Mouse (Mus musculus): ENCODE measurements at regions not wholly inside any gene's neighbourhood (a gene's known extent, or its start where the extent isn't known, plus 50 kb on each side); places are given as distances from the start of the nearest gene placed in this dataset.

DNA sequence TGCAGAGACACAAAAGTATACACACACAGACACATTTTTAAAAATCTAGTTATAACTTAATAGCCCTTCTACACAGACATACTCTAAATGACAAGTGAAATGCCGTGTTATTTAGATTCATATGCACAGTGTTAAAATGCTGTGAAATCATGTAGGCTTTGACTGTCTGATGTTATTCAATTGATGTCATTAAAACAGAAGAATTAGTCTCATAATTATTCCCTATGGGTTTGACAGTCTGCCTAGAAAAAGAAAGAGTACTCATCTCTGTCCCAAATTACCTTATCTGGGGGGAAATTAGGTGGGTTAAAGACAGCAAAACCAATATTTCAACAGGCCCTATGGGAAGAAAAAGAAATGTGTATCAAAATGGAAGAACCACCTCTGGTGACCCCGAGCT lies 339.0 kb downstream of the Gm11361 start:
- Histone ChIP-seq H3K79me2 (replicated peaks; ENCODE audit: control insufficient read depth, extremely low read depth, insufficient read depth, poor library complexity, severe bottlenecking) (no peaks in the 10 kb centered on the region), H3K9ac (ENCODE audit: insufficient read depth, low read depth) (no peak overlapping the region), H3K36me3 (replicated peaks in 1 of 2; ENCODE audit: control insufficient read depth in 1 of 2, insufficient read depth in 1 of 2, low read length in 1 of 2) (no peaks in the 10 kb centered on the region), H3K4me1 (ENCODE audit: control insufficient read depth in 1 of 2, insufficient read depth in 2 of 2) (peaks cover 2 to 11% of the 10 kb centered on the region in 2 experiments; a peak in 3 of 4 replicates), H3K4me2 (ENCODE audit: insufficient read depth, low read depth, poor library complexity, severe bottlenecking) (no peak overlapping the region), H3K27ac (ENCODE audit: insufficient read depth, low read depth) (no peak overlapping the region), H3K27me3 (replicated peaks) (no peaks in the 10 kb centered on the region), H3K4me3 (replicated peaks in 1 of 3; ENCODE audit: low read depth in 2 of 3, low read length in 2 of 3, poor library complexity in 1 of 3) (no peak overlapping the region), H3K9me3 (replicated peaks; ENCODE audit: low read length) (peaks cover 4% of the 10 kb centered on the region)
- TF ChIP-seq USF1 (IDR thresholded peaks at IDR 0.05; ENCODE audit: low read depth, low read length) (no peak), JUN (IDR thresholded peaks at IDR 0.05; ENCODE audit: insufficient read depth, low read depth, low read length) (no peak), SMC3 (IDR thresholded peaks at IDR 0.05; ENCODE audit: low read depth, low read length) (no peak), HCFC1 (IDR thresholded peaks at IDR 0.05; ENCODE audit: low read depth, low read length) (no peak), CHD1 (IDR thresholded peaks at IDR 0.05; ENCODE audit: low read depth, low read length) (no peak), ELF1 (IDR thresholded peaks at IDR 0.05; ENCODE audit: low read depth, low read length) (no peak), POLR2A (IDR thresholded peaks at IDR 0.05; ENCODE audit: low read depth, low read length) (no peak), GABPA (IDR thresholded peaks at IDR 0.05; ENCODE audit: insufficient replicate concordance, low read depth, low read length) (no peak), POLR2AphosphoS2 (IDR thresholded peaks at IDR 0.05; ENCODE audit: low read depth, low read length) (no peak)
- DNase-seq (ENCODE audit: extremely low read depth): no peak
- dilution Hi-C loops (cut with MboI; ENCODE audit: extremely low pct_ligation_motif_present, extremely low pct_unique_long_range_greater_than_20kb, low sequenced_read_pairs): no loop called here
- in situ Hi-C loops (cut with MboI; ENCODE audit: low pct_ligation_motif_present, low pct_unique_long_range_greater_than_20kb, low sequenced_read_pairs): no loop called here

- H3K4me3 ChIP-seq (replicated peaks in 1 of 3; ENCODE audit: low read depth in 2 of 3, low read length in 2 of 3, poor library complexity in 1 of 3): no peak overlapping the region
- no peaks in the 10 kb centered on the region for H3K79me2 ChIP-seq (replicated peaks; ENCODE audit: control insufficient read depth, extremely low read depth, insufficient read depth, poor library complexity, severe bottlenecking)
- in situ Hi-C loops (cut with MboI; ENCODE audit: low pct_ligation_motif_present, low pct_unique_long_range_greater_than_20kb, low sequenced_read_pairs) (no loop called here), dilution Hi-C loops (cut with MboI; ENCODE audit: extremely low pct_ligation_motif_present, extremely low pct_unique_long_range_greater_than_20kb, low sequenced_read_pairs) (no loop called here)
- H3K36me3 ChIP-seq (replicated peaks in 1 of 2; ENCODE audit: control insufficient read depth in 1 of 2, insufficient read depth in 1 of 2, low read length in 1 of 2): no peaks in the 10 kb centered on the region
- H3K4me2 ChIP-seq (ENCODE audit: insufficient read depth, low read depth, poor library complexity, severe bottlenecking): no peak overlapping the region
- H3K9ac ChIP-seq (ENCODE audit: insufficient read depth, low read depth): no peak overlapping the region
- no peaks in the 10 kb centered on the region for H3K4me1 ChIP-seq (ENCODE audit: control insufficient read depth in 1 of 2, insufficient read depth in 2 of 2)
- DNase-seq (ENCODE audit: extremely low read depth): no peak
- no peaks in the 10 kb centered on the region for H3K27me3 ChIP-seq (replicated peaks)
- TF ChIP-seq MAX (IDR thresholded peaks at IDR 0.05; ENCODE audit: low read length) (no peak), IRF4 (IDR thresholded peaks at IDR 0.05; ENCODE audit: low read depth, low read length) (no peak), RCOR1 (conservative IDR thresholded peaks at IDR 0.05; ENCODE audit: low read depth, low read length) (no peak), BHLHE40 (IDR thresholded peaks at IDR 0.05; ENCODE audit: low read depth, low read length) (no peak), MAZ (IDR thresholded peaks at IDR 0.05; ENCODE audit: low read depth, low read length) (no peak), HCFC1 (IDR thresholded peaks at IDR 0.05; ENCODE audit: low read depth, low read length) (no peak), USF1 (IDR thresholded peaks at IDR 0.05; ENCODE audit: low read depth, low read length) (no peak), POLR2A (IDR thresholded peaks at IDR 0.05; ENCODE audit: low read depth, low read length) (no peak), MAFK (IDR thresholded peaks at IDR 0.05; ENCODE audit: insufficient replicate concordance, low read length) (no peak)
- H3K27ac ChIP-seq (ENCODE audit: insufficient read depth, low read depth): no peak overlapping the region
- peaks cover 4% of the 10 kb centered on the region for H3K9me3 ChIP-seq (replicated peaks; ENCODE audit: low read length)
Observed at GRCm38 (mm10) chr13:28592176-28592575, 334.8 kb downstream of the Gm11361 start.

All from CH12.LX (cell line).